Mouse (Mus musculus) gastrocnemius, postnatal 10 days (tissue): ENCODE data around the gene Slc5a3. TPM values are rescaled to one million over a fixed set of nuclear protein-coding genes. Genes with fewer than 3 reads are reported as not detected.
"Not testable (repeated sequence)": the region's sequence is repeated elsewhere in the genome, so short reads cannot be mapped to it uniquely, and the experiment has no call there.

Experiments used
- DNase-seq: peaks from one replicate; pipeline ENCODE4 v3.0.0; 2021; ENCODE audit warnings: mixed read lengths
- total RNA-seq, 2 experiments: library from RNA; stranded (reverse); gene quantifications; 2 replicates each; pipeline ENCODE4 v1.2.3; 2021

The Slc5a3 gene
- total RNA-seq, 2 experiments from 2014 or later, result 3.8 to 4.1 TPM

DNA sequence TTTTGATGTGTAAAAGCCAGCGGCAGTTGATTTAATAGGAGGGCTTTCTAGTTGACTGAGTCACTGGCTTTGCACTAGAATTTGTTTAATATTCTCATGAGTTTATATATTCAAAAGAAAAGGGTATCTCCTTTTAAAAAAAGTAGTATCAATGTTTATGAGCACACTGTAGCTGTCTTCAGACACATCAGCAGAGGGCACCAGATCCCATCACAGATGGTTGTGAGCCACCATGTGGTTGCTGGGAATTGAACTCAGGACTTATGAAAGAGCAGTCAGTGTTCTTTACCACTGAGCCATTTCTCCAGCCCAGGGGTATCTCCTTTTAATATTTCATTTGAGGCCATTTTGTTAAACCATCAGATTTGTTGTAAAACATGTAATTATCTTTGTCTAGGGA is 4.7 kb downstream of the Slc5a3 start:
- DNase-seq, result no peak

DNA sequence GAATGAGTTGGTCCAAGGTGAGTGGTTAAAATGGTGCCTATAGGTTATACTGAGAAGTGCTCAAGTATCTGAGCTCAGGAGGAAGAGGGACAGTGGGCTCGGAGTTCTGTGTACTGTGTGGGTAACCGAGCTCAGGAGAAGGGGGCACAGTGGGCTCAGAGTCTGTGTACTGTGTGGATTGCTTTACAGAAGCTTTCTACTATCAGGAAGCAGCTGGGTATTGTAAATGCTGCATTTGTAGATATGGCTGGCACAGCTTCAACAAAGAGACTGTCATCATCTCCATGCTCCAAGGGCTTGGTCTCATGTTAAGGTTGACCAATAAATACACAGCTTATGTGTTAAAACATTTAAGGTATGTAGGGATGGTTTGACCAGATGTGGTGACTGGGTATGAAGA is 6.7 kb downstream of the Slc5a3 start:
- no peak for DNase-seq

DNA sequence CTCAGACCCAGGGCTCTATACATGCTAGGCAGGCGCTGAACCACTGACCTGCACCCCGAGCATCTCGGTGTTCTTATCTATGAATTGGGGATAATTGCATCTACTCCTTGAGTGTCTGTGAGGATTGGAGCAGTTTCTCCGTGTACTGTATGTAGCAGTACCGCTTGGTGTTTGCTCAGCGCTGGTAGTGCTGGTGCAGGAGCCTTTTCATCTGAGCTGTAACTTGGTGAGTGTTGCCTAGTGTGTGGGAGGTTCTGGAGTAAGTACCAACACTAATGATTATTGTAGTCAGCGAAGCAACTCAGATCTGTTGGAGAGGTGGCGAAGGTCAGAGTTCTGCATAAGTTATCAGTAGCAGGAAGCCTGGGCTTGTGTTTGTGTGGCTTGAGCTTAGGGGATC is 12.2 kb downstream of the Slc5a3 start:
- no peak for DNase-seq

DNA sequence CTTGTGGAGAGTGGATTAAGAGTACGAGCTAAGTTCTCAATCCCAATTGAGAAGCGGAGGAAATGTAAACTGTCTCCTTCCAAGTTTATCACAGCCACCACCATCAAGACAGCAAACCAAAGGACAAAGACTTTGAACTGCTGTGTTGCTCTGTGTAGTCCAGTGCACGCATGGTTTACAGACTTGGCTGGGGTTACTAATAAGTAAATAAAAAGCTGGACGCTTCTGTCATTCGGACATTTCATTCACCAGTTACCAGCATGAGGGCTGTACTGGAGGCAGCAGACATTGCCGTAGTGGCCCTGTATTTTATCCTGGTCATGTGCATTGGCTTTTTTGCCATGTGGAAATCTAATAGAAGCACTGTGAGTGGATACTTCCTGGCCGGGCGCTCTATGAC is 18.7 kb downstream of the Slc5a3 start:
- no peak for DNase-seq

DNA sequence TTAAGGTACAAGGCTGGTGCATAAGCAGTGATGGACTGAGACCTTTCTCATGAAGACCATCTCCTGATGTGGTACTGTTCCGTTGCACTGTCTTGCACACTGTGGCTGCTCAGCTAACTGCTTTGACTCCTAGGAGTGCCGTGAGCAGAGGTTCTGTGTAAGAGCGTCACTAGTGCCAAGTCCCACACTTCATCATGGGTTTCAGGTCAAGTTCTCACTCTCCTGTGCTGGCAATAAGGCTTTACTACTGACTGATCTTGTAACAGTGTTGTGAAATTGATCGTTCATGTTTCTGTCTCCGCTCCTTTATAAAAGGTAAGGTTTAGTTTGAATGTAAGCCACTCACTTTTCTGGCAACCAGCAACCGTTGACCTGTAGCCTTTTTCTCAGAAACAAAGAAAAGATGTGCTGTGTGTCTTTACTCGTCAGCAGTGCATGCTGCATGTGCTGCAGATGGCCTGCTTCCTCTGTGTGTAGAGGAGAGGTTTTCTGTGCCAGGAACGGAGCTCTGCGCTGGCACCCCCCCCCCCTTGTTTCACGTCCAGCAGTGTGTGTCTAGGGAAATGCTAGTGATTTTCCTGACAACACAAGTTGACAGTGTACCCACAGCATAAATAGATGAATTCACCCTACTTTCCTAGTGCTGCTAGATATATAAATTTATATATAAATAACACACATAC is 25.8 kb downstream of the Slc5a3 start:
- no peak for DNase-seq

DNA sequence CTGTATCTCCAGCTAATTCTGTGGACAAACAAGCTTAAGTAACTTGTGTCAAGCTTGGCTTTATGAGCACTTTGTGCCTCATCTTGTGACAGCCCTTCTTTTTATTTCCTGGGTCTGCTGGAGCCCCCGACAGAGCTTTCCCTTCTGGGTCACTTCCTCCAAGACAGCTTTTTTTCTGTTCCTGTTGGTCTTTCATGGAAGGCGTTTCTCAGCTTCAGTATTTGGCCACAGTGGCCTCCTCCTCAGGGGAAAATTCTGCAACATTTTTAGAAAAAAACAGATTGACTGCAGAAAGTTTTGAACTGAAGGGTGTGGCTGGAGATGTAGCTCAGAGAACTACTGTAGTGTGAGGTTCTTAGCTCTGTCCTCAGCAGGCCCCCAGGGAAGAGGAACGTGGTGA is 31.1 kb downstream of the Slc5a3 start:
- DNase-seq, result no peak

DNA sequence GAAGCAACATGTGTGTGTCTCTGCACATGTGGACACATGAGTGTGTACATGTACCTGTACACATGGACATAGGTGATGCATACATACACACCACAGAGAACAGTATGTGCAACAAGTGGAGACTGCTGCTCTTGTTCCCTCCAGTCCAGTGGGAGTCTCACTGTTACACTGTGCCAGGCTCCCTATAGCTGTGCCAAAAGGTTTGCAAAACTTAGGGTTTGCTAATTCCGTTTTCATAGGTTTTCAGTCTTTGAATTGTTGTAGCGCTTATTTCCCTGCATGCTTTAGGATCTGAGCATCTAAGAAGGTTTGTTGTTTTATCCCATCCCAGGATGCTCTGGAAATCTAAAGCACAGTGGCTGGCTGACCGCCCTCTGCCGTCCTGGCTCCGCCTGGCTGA is 33.8 kb downstream of the Slc5a3 start:
- no peak for DNase-seq

DNA sequence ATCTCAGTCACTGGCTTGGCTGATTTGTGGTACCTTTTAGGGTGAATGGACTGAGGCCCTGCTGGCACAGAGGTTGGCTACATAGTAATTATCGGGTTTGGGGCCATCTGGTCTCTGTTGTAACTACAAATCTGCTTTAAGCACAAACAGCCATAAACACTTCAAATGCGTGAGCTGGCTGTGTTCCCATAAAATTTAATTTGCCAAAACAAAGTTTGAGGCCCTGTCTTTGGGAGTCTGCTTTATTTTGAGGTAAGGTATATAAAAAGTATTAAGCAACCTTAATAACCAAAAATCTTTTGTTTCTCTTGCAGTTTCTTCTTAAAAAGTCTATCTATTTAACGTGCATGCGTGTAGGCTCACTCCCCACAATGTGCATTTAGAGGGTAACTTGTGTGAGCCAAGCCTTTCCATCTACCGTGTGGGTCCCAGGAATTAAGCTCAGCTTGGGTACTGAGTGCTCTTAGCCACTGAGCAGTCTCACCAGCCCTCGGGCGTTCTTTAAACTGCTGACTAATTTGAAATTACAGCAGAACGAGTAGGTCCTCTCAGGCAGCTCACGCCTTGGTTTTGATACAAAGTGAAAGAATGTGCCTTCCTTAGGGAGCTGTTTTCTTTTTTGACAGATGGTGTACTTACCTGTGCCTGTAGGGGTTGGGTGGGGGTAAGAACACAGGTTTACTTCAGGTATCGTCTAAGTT is 40.4 kb downstream of the Slc5a3 start:
- no peak for DNase-seq

DNA sequence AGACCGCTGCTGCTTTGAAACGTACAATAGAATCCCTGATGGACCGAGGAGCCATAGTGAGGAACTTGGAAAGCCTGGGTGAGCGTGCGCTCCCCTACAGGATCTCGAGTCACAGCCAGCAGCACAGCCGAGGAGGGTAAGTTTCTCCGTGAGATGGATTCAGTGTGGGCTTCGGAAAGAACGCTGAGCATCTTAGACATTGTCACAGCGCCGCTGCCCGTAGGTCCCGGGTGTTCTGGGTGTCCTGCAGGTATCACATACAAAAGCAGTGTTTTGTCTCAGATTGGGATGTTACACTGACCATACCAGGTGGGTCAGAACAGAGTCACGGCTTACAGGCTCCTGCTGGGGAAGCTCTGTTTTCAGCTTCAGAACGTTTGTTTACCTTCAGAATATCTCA is 41.5 kb downstream of the Slc5a3 start:
- no peak for DNase-seq

DNA sequence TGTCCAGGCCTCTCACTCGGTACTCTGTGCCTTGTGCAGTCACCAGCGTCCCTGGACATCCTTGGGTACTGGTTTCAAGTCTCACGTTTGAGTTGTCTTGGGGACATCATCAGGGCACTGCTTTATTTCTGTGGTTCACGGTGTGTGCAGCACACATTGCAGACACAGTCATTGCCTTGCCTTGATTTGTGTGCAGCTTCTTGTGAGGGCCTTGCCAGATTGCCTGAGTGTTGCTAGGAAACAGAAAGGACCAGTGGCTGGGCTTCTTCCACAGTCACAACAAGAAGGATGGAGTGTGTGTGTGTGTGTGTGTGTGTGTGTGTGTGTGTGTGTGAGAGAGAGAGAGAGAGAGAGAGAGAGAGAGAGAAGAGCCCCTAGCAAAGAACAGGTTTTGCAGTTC is 42.0 kb downstream of the Slc5a3 start:
- no peak for DNase-seq

DNA sequence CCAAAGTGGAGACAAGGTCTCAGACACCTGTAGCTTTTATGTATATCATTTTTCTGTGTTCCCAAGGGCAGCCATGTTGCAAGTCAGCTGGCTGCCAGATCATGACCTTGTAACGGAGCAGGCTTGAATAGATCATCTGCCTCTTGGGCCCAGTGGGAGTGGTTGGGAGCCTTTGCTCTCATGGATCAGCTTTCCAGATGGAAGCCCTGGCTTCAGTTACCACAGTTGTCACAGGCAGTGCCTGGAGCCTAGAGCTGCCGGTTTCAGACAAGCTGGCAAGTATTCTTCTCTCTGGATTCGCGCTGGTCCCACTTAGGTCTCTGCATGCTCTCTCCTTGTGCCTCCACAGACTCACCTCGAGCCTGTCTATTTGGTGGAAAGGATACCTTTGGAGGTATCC is 44.0 kb downstream of the Slc5a3 start:
- DNase-seq, result no peak

DNA sequence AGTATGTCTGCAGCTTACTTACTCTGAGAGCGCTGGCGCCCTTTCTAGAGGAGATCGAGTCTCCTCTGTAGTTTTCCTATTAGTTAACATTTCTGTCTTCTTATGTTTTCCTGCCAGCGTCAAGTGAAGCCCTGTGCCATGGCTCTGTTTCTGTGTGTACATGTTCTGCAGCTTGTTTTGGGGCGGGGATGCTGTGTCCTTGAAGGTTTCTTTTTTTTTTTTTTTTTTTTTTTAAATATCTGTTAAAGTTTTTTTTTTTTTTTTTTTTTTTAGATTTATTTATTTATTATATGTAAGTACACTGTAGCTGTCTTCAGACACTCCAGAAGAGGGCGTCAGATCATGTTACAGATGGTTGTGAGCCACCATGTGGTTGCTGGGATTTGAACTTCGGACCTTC is 44.8 kb downstream of the Slc5a3 start:
- not testable (repeated sequence) for DNase-seq

DNA sequence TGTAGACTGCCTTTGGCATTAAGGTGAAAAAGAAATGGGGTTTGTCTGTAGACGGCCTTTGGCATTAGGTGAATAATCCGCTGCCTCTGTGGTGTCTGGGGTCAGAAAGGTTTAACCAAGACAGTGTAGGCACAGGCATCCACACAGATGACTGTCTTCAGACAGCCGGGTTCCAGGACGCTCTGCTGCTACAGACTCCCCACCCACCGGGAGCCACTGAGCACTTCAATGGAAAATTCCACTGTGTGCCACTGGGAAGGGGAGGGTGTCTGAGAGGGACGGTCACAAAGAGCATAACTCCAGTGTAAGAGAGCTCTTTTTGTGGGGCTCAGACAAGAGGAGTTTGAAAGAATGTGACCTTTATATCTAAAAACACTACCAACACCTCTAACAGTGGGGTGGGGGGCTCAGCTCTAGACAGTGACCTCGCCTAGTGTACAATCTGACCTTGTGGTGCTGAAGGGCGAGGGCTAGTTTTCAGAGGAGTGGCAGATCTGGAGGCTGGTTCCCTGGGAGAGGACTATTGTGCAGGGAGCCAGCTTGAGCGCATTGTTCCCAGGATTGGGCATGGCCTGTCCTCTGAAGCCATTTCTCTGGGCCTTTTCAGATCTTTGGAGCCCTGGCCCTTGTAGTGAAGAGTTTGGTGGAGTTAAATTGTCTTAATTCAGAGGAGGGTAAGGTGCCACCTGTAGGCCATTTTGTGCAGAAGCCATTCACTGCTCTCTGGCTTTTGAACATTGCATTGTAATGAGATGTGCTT is 45.6 kb downstream of the Slc5a3 start:
- no peak for DNase-seq

DNA sequence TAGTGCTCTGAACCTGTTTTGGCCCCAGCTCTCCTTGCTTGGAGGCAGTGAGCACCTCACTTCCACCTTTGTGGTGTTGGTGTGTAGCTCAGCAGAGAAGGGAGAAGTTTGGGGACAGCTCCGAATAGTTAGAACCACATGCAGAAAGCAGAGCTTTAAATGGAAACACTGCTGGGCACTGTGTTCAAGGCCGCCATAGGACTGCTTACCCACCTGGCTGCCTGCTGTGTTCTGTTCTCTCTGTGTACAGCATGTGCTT is 46.1 kb downstream of the Slc5a3 start:
- no peak for DNase-seq

DNA sequence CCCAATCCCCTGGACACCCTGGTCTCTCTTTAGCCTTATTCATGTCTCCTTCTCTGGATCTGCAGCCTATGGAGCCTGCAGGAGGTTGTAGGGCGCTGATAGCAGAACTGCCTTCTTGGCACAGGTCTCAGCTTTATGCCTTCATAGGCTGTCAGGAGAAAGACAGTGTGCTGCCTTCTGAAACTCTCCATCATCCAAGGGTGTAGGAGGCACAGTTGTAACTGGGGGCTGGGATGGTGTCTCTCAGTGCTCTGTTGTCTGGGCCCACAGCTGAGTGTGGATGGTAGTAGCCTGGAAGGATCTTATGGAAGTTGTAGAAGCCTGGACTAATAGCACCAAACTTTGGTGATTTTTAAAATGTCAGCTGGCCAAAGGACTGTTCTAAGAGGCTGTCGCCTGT is 46.8 kb downstream of the Slc5a3 start:
- DNase-seq, result no peak

DNA sequence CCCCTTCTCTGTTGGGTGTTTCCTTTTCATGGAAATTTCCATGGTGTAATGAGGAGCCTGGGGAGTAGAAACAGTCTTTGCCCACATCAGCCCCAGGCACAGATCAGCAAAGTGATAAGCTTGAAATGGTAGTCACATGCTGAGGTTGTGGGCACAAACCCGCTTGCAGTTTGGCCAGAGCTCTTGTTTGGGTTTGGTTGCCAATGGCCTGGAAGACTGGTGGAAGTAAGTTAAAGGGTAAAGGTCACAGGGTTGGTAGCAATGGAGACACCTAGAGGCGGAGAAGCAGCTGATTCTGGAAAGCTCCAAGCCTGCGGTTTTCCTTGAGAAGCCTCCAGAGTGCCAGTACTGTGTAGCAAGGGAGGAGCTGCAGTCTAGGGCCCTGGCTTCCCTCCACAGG is 47.5 kb downstream of the Slc5a3 start:
- DNase-seq, result no peak

DNA sequence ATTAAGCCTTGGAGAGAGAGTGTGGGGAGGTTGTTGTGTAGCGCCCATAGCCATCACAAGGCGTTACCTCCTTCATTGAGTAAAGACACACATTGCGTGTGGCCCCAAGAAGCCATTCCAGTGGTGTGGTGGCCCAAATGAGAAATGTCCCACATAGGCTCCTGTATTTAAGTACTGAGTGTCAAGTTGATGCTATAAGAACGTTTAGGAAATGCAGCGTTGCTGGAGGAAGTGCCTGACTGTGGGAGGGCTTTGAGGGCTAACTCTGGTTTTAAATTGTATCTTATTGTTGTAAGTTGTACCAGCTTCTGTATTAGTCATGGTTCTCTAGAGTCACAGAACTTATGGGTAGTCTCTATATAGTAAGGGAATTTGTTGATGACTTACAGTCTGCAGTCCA is 49.2 kb downstream of the Slc5a3 start:
- no peak for DNase-seq

DNA sequence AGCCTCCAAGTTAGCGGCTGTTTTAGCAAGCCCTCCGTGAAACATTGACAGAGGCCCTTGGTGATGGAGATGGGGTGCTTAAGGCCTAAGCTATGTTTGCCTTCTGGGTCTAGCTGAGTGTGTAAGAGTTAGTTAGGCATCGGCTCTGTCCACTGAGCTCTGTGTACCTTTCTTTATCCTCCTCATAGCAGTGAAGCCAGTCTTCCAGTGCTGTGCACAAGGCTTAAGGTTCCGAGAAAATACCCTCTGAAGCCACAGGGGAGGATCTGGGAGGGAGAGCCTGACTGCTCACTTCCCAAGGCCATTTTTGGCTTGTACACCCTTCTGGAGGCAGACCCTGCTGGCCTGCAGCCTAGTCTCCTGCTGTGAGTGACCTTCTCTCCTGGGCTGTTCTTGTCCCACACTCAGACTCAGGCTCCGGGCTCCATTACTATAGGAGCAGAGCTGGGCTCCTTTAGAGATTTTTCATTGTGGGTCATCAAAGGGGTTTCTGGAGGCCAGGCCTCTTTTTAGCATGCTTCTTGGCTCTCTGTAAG is 56.7 kb downstream of the Slc5a3 start:
- DNase-seq, result no peak

DNA sequence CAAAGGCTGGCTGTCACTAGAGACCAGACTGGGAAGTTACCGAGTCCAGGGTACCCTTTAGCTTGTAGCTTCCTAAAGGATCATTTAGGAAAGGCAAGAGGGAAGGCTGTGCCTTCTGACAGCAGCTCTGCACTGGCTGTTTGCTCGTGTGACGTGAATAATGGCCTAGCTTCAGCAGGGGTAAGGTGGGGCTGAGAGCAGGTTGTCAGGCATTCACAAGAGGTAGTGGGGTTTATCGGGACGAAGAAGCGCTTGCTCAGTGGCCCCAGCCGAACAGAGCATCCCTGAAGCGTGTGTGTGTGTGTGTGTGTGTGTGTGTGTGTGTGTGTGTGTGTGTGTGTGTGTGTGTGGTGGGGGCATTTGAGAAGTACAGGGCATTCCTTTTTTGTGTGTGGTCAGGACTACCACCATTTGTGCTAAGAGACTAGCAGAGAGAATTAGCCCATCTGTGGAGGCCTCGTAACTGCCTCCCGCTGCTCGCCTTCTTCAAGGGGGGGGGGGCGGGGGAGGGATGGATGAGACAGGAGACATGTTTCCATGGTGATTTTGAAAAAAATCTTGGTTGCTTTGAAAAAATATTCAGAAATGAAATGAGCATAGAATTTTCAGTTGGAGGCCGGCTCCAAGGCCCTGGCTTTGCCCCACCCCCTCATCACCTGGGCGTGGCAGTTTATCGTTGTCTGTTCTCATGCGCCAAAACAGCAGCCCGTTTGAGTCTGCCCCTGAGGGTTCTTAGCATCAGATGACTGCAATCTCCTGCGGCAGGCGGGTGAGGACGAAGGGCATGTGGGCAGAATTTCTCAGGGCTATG is 57.7 kb downstream of the Slc5a3 start:
- DNase-seq, result no peak

DNA sequence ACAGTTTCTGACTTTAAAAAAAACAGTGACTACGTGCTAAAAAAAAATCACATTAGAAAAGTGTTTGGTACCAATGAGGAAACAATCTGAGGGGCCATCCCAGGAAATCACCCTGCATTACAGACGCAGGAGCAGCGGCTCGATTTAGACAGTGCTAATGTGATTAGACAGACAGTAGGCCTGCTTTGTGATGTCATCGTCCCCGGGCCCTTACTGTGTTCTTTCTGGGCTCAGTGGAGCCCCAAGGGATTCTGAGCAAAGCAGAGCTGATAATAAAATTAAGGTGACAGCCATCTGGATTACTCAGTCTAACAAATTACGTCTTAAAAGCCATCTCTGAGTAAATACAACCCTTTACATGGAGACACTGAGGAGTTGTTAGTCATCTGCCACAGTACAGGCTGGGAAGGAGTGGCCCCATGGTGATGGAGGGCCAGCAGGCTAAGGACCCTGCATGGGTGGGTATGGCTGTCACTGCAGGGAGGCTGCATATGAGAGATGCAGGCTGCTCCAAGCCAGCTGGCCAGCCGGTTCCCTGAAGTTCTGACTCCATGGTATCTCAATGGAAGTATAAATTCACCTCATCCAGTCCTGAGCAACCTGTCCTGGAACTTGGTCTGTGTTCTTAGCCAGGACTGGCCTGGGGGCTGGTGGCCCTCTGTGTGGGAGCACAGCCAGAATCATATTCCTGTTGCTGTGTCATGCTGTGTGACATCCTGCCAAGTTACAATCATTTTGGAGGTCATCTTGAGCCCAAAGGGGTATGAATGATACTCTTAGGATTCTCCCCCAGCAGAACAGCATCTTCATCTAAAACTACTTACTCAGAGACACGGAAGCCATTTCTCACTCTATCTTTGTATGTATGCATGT is 59.5 kb downstream of the Slc5a3 start:
- DNase-seq, result no peak

DNA sequence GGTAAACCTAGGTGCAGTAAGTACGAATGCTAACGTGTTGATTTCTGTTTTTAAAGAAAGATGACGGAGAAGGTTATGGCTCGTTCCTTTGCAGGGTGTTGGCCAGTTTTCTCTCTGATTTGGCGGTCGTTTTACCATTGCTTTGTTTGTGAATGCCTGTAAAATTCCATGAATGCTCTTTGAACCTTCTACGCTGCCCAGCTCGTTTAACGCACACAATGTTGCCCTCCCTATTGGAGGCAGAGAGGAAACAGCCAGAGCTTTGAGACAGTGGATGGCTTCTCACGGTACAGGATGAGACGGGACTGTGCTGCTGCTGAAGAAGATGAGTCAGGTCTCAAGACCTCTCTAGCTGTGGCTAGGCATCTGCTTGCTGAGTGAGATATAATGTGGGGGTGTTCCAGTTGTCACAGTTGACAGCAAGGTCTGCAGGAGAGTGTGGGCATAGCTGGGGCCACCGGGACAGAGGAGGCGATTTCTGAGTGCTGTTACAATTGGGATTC is 60.9 kb downstream of the Slc5a3 start:
- no peak for DNase-seq
